Mouse (Mus musculus): ENCODE measurements around the gene Col5a3.

DNA sequence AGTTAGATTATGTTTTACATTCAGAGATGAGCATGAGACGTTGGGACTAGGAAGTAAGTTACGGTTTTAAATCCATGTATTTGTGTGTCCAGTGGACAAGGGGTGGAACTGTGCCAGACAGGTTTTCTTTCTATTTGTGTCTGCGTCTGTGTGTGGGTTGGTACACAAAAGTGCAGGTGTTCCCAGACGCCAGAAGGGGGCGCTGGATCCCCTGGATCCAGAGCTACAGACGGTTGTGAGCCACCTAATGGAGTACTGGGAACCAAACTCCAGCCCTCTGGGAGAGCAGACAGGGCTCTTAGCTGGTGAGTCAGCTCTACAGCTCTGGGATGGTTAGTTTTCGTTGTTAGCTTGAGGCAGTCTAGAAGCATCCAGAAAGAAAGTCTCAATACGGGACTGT is 26.9 kb downstream of the Col5a3 start:
- TF ChIP-seq CTCF (conservative IDR thresholded peaks at IDR 0.05; ENCODE audit: low read length): peak; percentile 48
- no peak for TF ChIP-seq NANOG (IDR thresholded peaks at IDR 0.05; ENCODE audit: borderline replicate concordance, low read length)
